Mouse (Mus musculus): ENCODE data around the gene Zfp385b. TPM values are rescaled to one million over a fixed set of nuclear protein-coding genes. Genes with fewer than 3 reads are reported as not detected.

The Zfp385b gene
- polyA plus RNA-seq, 1 experiment = 39.1 TPM

GRCm38 (mm10) chr2:77631606-77632005 is 187.8 kb downstream of the Zfp385b start:
- H3K4me1 ChIP-seq (ENCODE audit: control insufficient read depth, insufficient read depth, low read length) = no peaks in the 10 kb centered on the region
- no peak overlapping the region for H3K4me3 ChIP-seq (ENCODE audit: insufficient read depth, low read length)
- TF ChIP-seq CTCF (IDR thresholded peaks at IDR 0.05; ENCODE audit: extremely low read depth, insufficient read depth, low read length) = no peak
- TF ChIP-seq POLR2A (IDR thresholded peaks at IDR 0.05; ENCODE audit: extremely low read depth, insufficient read depth, low read length) = no peak
- no peak overlapping the region for H3K27ac ChIP-seq (ENCODE audit: insufficient read depth, low read length)

- TF ChIP-seq POLR2A (IDR thresholded peaks at IDR 0.05; ENCODE audit: extremely low read depth, insufficient read depth, low read length) (no peak), CTCF (IDR thresholded peaks at IDR 0.05; ENCODE audit: extremely low read depth, insufficient read depth, low read length) (no peak)
- Histone ChIP-seq H3K27ac (ENCODE audit: insufficient read depth, low read length) (no peak overlapping the region), H3K4me1 (ENCODE audit: control insufficient read depth, insufficient read depth, low read length) (no peaks in the 10 kb centered on the region), H3K4me3 (ENCODE audit: insufficient read depth, low read length) (no peak overlapping the region)
These were observed 191.7 kb downstream of the Zfp385b start for GRCm38 (mm10) chr2:77627622-77628231.

GRCm38 (mm10) chr2:77618686-77619085 is 200.8 kb downstream of the Zfp385b start:
- TF ChIP-seq POLR2A (IDR thresholded peaks at IDR 0.05; ENCODE audit: extremely low read depth, insufficient read depth, low read length) = no peak
- TF ChIP-seq CTCF (IDR thresholded peaks at IDR 0.05; ENCODE audit: extremely low read depth, insufficient read depth, low read length) = no peak
- Histone ChIP-seq H3K4me3 (ENCODE audit: insufficient read depth, low read length) (no peak overlapping the region), H3K4me1 (ENCODE audit: control insufficient read depth, insufficient read depth, low read length) (no peaks in the 10 kb centered on the region), H3K27ac (ENCODE audit: insufficient read depth, low read length) (no peak overlapping the region)

- Histone ChIP-seq H3K27ac (ENCODE audit: insufficient read depth, low read length) (no peak overlapping the region), H3K4me1 (ENCODE audit: control insufficient read depth, insufficient read depth, low read length) (no peaks in the 10 kb centered on the region), H3K4me3 (ENCODE audit: insufficient read depth, low read length) (no peak overlapping the region)
- TF ChIP-seq CTCF (IDR thresholded peaks at IDR 0.05; ENCODE audit: extremely low read depth, insufficient read depth, low read length) (no peak), POLR2A (IDR thresholded peaks at IDR 0.05; ENCODE audit: extremely low read depth, insufficient read depth, low read length) (no peak)
These were observed 209.0 kb downstream of the Zfp385b start for GRCm38 (mm10) chr2:77610303-77610991.

DNA sequence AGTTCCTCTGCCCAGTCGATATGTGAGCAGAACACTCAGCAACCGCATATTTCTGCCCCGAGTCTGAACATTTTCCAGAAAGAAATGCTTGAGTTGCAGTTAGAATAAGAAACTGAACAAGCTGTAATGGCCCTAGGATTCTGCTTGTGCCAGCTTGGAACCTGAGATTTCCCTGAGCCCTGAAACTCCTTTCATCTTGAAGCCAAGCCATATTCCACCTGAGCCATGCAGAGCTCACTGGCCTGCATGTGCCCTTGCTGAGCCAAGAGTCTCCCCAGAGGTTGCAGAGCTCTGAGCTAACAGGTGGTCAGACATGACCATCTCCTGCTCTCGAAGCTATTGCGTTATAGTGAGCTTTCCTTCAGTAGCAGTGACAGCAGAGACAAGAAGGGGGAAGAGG is 210.0 kb downstream of the Zfp385b start:
- TF ChIP-seq CTCF (IDR thresholded peaks at IDR 0.05; ENCODE audit: extremely low read depth, insufficient read depth, low read length) = no peak
- TF ChIP-seq POLR2A (IDR thresholded peaks at IDR 0.05; ENCODE audit: extremely low read depth, insufficient read depth, low read length) = no peak
- no peak overlapping the region for H3K4me3 ChIP-seq (ENCODE audit: insufficient read depth, low read length)
- H3K27ac ChIP-seq (ENCODE audit: insufficient read depth, low read length) = no peak overlapping the region
- no peaks in the 10 kb centered on the region for H3K4me1 ChIP-seq (ENCODE audit: control insufficient read depth, insufficient read depth, low read length)

DNA sequence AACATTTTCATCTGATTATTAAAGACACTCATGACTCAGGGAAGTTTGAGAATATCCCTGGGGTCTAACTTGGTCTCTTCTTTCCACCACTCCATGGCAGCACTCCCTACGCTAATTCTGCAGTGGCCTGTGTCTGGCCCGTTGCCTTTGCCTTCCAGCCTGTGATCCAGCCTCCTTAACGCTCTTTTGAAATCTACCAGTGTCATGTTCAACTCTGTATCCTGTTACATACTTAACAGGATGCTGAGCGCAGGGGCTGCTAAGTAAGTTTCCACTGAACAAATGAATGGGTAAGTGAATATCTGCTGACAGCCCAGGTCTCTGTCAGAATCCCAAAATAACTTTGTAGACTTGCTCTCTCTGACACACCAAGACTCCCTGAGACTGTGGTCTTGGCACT is 210.8 kb downstream of the Zfp385b start:
- no peak for TF ChIP-seq POLR2A (IDR thresholded peaks at IDR 0.05; ENCODE audit: extremely low read depth, insufficient read depth, low read length)
- TF ChIP-seq CTCF (IDR thresholded peaks at IDR 0.05; ENCODE audit: extremely low read depth, insufficient read depth, low read length) = no peak
- H3K4me3 ChIP-seq (ENCODE audit: insufficient read depth, low read length) = no peak overlapping the region
- H3K27ac ChIP-seq (ENCODE audit: insufficient read depth, low read length) = no peak overlapping the region
- H3K4me1 ChIP-seq (ENCODE audit: control insufficient read depth, insufficient read depth, low read length) = no peaks in the 10 kb centered on the region

GRCm38 (mm10) chr2:77593461-77593860 is 226.0 kb downstream of the Zfp385b start:
- H3K27ac ChIP-seq (ENCODE audit: insufficient read depth, low read length) = no peak overlapping the region
- TF ChIP-seq POLR2A (IDR thresholded peaks at IDR 0.05; ENCODE audit: extremely low read depth, insufficient read depth, low read length) (no peak), CTCF (IDR thresholded peaks at IDR 0.05; ENCODE audit: extremely low read depth, insufficient read depth, low read length) (no peak)
- H3K4me1 ChIP-seq (ENCODE audit: control insufficient read depth, insufficient read depth, low read length) = peaks cover 4% of the 10 kb centered on the region
- H3K4me3 ChIP-seq (ENCODE audit: insufficient read depth, low read length) = no peak overlapping the region

DNA sequence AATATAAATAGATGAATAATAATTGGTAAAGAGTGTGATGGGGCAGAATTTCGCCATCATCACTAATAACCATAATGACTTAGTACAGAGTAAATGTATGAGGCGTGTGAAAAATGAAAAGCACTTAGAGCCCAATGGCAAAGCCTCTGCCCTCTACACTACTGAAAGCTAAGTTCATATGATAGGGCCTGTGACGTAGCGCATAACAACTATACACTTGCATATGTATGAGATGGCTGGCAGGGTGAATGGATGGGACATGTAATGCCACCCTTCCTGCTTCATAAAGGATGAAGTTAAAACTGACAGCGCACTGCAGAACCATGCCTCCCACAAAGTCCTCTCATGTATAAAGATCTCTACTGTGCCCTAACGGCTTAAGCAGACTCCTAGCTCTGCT is 226.9 kb downstream of the Zfp385b start:
- TF ChIP-seq POLR2A (IDR thresholded peaks at IDR 0.05; ENCODE audit: extremely low read depth, insufficient read depth, low read length) (no peak), CTCF (IDR thresholded peaks at IDR 0.05; ENCODE audit: extremely low read depth, insufficient read depth, low read length) (no peak)
- Histone ChIP-seq H3K4me3 (ENCODE audit: insufficient read depth, low read length) (no peak overlapping the region), H3K4me1 (ENCODE audit: control insufficient read depth, insufficient read depth, low read length) (peaks cover 4% of the 10 kb centered on the region), H3K27ac (ENCODE audit: insufficient read depth, low read length) (no peak overlapping the region)

DNA sequence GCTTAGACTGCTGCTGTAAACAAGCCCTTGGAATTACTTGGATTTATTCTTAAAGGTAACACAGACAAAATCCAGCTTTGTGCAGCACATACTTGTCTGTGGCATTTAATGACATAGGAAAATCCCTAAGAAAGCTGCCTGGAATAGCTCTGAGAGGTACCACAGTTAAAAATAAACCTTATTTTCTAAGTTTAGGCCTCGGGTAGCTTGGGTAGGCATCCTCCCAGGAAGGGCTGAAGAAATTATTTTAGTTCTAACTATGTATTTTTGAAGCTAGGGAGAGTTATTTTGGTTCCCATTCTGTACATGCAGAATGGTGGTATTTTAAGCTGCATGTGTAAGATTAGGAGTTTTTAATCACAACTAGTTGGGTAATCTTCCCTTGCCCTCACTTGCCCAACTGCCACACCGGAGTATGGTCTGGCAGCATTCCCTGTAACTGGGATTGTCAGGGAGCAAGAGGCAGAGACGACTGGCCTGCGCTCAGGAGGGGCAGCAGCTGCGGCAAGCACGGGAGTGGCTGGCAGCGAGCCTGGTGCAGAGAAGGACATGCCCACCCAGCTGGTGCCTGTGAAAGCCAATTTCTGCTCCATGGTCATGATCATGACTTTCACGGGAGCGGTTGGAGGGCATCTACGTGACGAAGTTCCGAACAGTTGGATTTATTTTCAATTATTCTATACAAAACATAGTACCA is 230.1 kb downstream of the Zfp385b start:
- H3K4me1 ChIP-seq (ENCODE audit: control insufficient read depth, insufficient read depth, low read length) = peaks cover 4% of the 10 kb centered on the region
- no peak overlapping the region for H3K4me3 ChIP-seq (ENCODE audit: insufficient read depth, low read length)
- H3K27ac ChIP-seq (ENCODE audit: insufficient read depth, low read length) = 0 out of 2 replicates have a peak overlapping the region, but pooled peaks have one; percentile 21
- no peak for TF ChIP-seq POLR2A (IDR thresholded peaks at IDR 0.05; ENCODE audit: extremely low read depth, insufficient read depth, low read length)
- no peak for TF ChIP-seq CTCF (IDR thresholded peaks at IDR 0.05; ENCODE audit: extremely low read depth, insufficient read depth, low read length)

Measured in cortical plate, adult 2 months (tissue).